ENCODE assay signal across 1 mouse cellular context in the genomic region with DNA sequence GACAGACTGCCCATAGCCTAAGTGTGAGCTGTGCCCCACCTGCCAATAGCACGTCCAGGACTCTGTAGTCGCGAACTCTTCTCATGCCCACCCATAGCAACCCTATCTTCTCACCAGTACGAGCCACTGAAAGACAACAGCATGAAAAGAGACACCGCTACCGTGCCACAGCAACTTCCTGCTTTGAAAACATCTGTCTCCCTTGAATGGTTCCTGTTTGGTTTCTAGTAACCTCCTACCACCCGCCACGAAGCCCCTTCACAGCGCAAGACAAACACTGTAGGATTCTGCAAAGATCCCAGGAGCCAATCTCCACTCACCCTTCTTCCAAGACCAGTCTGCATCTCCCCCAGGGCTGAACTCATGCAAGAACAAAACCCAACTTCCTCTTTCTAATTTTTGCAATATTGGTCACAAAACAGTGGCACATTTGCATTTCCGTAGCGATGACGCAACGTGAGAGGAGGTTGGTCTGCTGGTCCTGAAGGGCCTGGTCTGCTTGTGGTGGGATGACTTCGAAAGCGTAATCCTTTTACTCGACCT.
TF ChIP-seq lines count a peak whose summit lies in the region.

No protein-coding gene starts in this region.

TF ChIP-seq in CH12.LX, 34 proteins besides CTCF, POLR2A, EP300 and RAD21 (continued from another document):
- TF ChIP-seq NELFE (IDR thresholded peaks at IDR 0.05; ENCODE audit: low read depth, low read length) (peak; percentile 91), USF1 (IDR thresholded peaks at IDR 0.05; ENCODE audit: low read depth, low read length) (no peak), POLR2AphosphoS2 (IDR thresholded peaks at IDR 0.05; ENCODE audit: low read depth, low read length) (peak; percentile 65; the same call in 1 of the 2 replicates), ETS1 (conservative IDR thresholded peaks at IDR 0.05; ENCODE audit: low read depth, low read length) (peak; percentile 93), PAX5 (IDR thresholded peaks at IDR 0.05; ENCODE audit: low read length) (no peak), TBP (conservative IDR thresholded peaks at IDR 0.05; ENCODE audit: low read depth, low read length) (peak; percentile 91), ZMIZ1 (IDR thresholded peaks at IDR 0.05; ENCODE audit: low read depth, low read length) (peak; percentile 80; the same call in 1 of the 2 replicates), CHD2 (IDR thresholded peaks at IDR 0.05; ENCODE audit: low read length) (peak; percentile 68), JUN (IDR thresholded peaks at IDR 0.05; ENCODE audit: insufficient read depth, low read depth, low read length) (peak; percentile 84), USF2 (conservative IDR thresholded peaks at IDR 0.05; ENCODE audit: low read depth, low read length) (no peak), CHD1 (IDR thresholded peaks at IDR 0.05; ENCODE audit: low read depth, low read length) (peak; percentile 88), KAT2A (IDR thresholded peaks at IDR 0.05; ENCODE audit: insufficient replicate concordance, low read length) (0 out of 2 replicates have a peak, but pooled peaks have one; percentile 55), SIN3A (IDR thresholded peaks at IDR 0.05; ENCODE audit: low read length) (peak; percentile 91), IRF4 (IDR thresholded peaks at IDR 0.05; ENCODE audit: low read depth, low read length) (peak; percentile 87), E2F4 (IDR thresholded peaks at IDR 0.05; ENCODE audit: insufficient replicate concordance, low read depth, low read length) (0 out of 2 replicates have a peak, but pooled peaks have one; percentile 37), RCOR1 (conservative IDR thresholded peaks at IDR 0.05; ENCODE audit: low read depth, low read length) (no peak; the same call in 1 of the 2 replicates)
